Mouse (Mus musculus) lung, adult 2 months (tissue): ENCODE measurements around the gene Mllt3.

Source experiments
- CTCF ChIP-seq: fragments of 200-500 bp; IDR thresholded peaks from 2 replicates; pipeline ENCODE4 v1.5.1; 2011; ENCODE audit warnings: mild to moderate bottlenecking, low read length, control low read depth; ENCODE audit not compliant: insufficient read depth
- POLR2A ChIP-seq: fragments of 200-500 bp; IDR thresholded peaks from 2 replicates; pipeline ENCODE4 v1.6.1; 2011; ENCODE audit warnings: low read depth, mild to moderate bottlenecking, control low read depth, low read length, borderline replicate concordance; ENCODE audit errors: extremely low read depth

- TF ChIP-seq POLR2A (no peak), CTCF (no peak)
Measured at GRCm38 (mm10) chr4:88045151-88045550, 12.0 kb upstream of the Mllt3 start.
